Mouse (Mus musculus) E14TG2a.4 (cell line): ENCODE results near the gene Ldhb.

ENCODE experiments used
- CTCF ChIP-seq: conservative IDR thresholded peaks from 2 replicates; pipeline ENCODE4 v1.5.1; 2014; ENCODE audit warnings: low read length
- NANOG ChIP-seq: IDR thresholded peaks from 2 replicates; pipeline ENCODE4 v1.6.1; 2014; ENCODE audit warnings: borderline replicate concordance, low read length, mixed read lengths

DNA sequence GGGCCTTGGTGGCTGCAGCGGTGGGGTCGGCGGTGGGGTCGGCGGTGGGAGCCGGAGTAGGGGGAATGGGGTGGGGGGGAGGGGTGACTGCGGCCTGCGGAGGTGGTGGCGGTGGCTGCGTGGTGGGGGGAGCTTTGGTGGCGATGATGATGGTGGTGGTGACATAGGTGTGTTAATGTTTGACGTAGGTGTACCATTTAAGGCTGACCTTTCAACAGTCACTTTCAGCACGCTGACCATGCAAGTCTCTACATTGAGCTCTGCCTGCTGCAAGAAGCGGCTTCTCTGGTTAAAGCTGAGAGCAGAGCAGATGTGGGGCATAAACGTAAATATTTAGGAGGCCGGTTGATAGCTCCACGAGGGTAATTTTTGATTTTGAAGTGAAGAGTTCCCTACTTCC is 24.4 kb upstream of the Ldhb start:
- TF ChIP-seq CTCF (no peak), NANOG (no peak)
